Mouse (Mus musculus): ENCODE measurements around the gene Gm16506. TPM values are rescaled to one million over a fixed set of nuclear protein-coding genes. Genes with fewer than 3 reads are reported as not detected.

Gm16506 gene
- not detected for polyA plus RNA-seq (2017; shearing (Covaris generic))

DNA sequence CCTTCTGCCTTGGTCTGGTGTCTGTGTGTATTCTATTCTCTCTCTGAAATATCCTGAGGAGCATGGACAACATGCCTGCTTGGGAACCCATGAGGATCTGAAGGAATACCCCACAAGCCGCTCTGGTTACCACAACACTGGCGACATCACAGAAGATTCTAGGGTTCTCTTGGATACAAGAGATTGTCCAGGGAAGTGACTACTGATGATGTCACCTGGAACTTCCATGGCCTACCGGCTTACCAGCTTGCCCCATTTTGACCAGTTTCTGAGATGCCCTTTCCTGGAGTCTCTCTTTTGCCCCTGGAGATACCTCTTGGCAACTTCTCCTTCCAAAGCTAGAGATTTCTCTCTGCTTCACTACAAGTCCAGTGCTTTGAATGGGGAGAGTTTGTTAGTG is at the start of gene Gm16506:
TSS of gene Gm16506 (minus strand) at position 101 of the 400 bp plus-strand sequence.

DNA sequence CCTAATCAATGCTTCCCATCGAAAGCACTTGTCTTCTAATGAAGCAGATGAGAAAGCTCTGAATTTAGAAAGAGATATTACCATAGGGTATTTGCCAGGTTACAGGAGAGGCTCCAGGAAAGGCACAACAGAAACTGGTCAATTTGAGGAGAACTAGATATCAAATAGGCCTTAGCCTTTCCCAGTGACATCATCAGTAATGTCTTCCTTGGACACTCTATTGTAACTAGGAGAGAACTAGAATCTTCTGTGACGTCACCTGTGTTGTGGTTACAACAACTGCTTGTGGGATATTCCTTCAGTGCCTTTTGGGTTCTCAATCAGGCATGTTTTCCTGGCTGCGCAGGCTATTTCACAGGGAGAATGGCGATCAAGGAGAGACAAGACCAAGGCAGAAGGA is 20.3 kb upstream of the Gm16506 start, which contains the start of gene Gm6526:
TSS of gene Gm6526 (plus strand) at position 301 of the 400 bp plus-strand sequence.

DNA sequence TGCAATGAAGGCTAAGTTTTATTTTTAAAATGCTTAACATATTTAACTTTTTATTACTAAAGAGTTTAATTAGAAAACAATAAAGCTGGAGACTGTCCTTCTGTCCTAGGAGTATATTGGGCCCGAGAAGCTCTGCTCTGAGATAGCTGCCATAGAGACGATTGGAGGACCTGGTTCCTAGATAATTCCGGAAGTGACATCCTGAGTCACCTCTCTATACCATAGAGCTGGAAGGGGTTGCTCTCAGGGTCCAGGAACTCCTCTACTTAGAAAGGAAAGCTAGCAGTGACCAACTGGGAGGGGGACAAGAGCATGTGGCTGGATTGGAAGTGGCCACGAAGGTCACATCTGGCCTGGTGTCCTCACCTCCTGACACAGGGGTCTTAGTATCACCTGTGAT is 29.7 kb downstream of the Gm16506 start, which contains the start of gene Gm7324:
TSS of gene Gm7324 (plus strand) at position 208 of the 400 bp plus-strand sequence.

DNA sequence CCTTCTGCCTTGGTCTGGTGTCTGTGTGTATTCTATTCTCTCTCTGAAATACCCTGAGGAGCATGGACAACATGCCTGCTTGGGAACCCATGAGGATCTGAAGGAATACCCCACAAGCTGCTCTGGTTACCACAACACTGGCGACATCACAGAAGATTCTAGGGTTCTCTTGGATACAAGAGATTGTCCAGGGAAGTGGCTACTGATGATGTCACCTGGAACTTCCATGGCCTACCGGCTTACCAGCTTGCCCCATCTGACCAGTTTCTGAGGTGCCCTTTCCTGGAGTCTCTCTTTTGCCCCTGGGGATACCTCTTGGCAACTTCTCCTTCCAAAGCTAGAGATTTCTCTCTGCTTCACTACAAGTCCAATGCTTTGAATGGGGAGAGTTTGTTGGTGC is 50.2 kb downstream of the Gm16506 start, which contains the start of gene Gm8165:
TSS of gene Gm8165 (minus strand) at position 101 of the 400 bp plus-strand sequence.

Other genes starting within 250 kb of the Gm16506 start
- gene Gm5799, start 183.9 kb downstream of the Gm16506 start, polyA plus RNA-seq (2017; shearing (Covaris generic)) = under 1 TPM in 1 of 2 experiments, not detected in 1; 0.43 TPM
- gene Gm17654, start 148.3 kb downstream of the Gm16506 start, polyA plus RNA-seq (2017; shearing (Covaris generic)) = under 1 TPM in 1 of 2 experiments, not detected in 1; 0.89 TPM
- gene Gm10375, start 119.5 kb downstream of the Gm16506 start, polyA plus RNA-seq (2017; shearing (Covaris generic)) = not detected
- under 1 TPM in 1 of 2 experiments, not detected in 1; 0.51 TPM for gene Gm8165, start 50.3 kb downstream of the Gm16506 start, polyA plus RNA-seq (2017; shearing (Covaris generic))
- gene Gm7324, start 29.7 kb downstream of the Gm16506 start, polyA plus RNA-seq (2017; shearing (Covaris generic)) = 10 to 100 TPM in 1 of 2 experiments, 1 to 10 TPM in 1; 1.7 to 11.6 TPM
- not detected for gene Gm6526, start 20.4 kb upstream of the Gm16506 start, polyA plus RNA-seq (2017; shearing (Covaris generic))
- not detected for gene Gm8180, start 57.3 kb upstream of the Gm16506 start, polyA plus RNA-seq (2017; shearing (Covaris generic))
- not detected for gene Ear1, start 148.0 kb upstream of the Gm16506 start, polyA plus RNA-seq (2017; shearing (Covaris generic))
- gene Ear10, start 196.1 kb upstream of the Gm16506 start, polyA plus RNA-seq (2017; shearing (Covaris generic)) = not detected
- gene Gm8113, start 197.9 kb upstream of the Gm16506 start, polyA plus RNA-seq (2017; shearing (Covaris generic)) = under 1 TPM; 0.12 to 0.33 TPM
- not detected for gene Ang5, start 229.6 kb upstream of the Gm16506 start, polyA plus RNA-seq (2017; shearing (Covaris generic))

Measured in inflammation-experienced regulatory T-cells (primary cell).